Mouse (Mus musculus): ENCODE measurements around the gene Fam69a. TPM values are rescaled to one million over a fixed set of nuclear protein-coding genes. Genes with fewer than 3 reads are reported as not detected.
"Not testable (repeated sequence)": the region's sequence is repeated elsewhere in the genome, so short reads cannot be mapped to it uniquely, and the experiment has no call there.

The Fam69a gene
- polyA plus RNA-seq, 1 experiment from 2014 or later: 32.6 TPM

- WGBS: 88% methylated on average over 3 of the region's 3 CpGs
- Histone ChIP-seq H3K9me3 (no peaks in the 10 kb centered on the region), H3K27me3 (replicated peaks) (no peaks in the 10 kb centered on the region), H3K4me3 (no peak overlapping the region), H3K4me2 (replicated peaks) (no peak overlapping the region), H3K9ac (no peak overlapping the region), H3K27ac (no peak overlapping the region), H3K4me1 (no peaks in the 10 kb centered on the region), H3K36me3 (peaks cover 51% of the 10 kb centered on the region)
- ATAC-seq (ENCODE audit: low FRiP score, low read depth): no peak
Measured at GRCm38 (mm10) chr5:107909668-107910067, 77.2 kb downstream of the Fam69a start.

DNA sequence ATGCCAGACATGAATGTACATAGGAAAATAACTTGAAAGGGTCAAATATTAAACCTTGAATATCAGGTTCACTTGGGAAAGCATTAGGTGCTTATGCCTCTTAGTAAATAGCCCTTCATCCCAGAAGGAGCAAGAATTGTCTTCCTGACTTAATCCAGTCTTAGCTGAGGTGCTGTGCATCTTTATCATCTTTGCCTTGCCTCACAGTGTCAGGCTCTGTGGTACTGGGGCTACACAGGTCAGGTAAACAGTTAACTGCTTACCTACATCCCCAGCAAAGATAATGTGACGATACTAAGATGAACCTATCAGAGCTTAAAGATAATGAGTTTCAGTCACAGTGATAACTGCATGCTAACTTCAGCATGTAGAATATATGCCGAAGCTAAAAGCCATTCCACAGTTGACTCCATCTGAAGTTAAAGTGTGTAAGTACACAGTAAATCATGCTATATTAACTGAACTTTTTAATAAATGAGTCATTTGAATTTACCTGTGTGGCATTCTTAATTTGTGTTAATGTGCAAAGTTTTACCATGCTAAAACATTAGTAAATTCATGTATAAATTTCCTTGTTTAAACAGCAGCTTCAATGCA, 78.3 kb downstream of the Fam69a start:
- H3K4me2 ChIP-seq (replicated peaks): no peak overlapping the region
- no peak overlapping the region for H3K9ac ChIP-seq
- no peak for ATAC-seq (ENCODE audit: low FRiP score, low read depth)
- H3K27me3 ChIP-seq (replicated peaks): no peaks in the 10 kb centered on the region
- H3K27ac ChIP-seq: no peak overlapping the region
- H3K4me1 ChIP-seq: no peaks in the 10 kb centered on the region
- H3K4me3 ChIP-seq: no peak overlapping the region
- no peaks in the 10 kb centered on the region for H3K9me3 ChIP-seq
- peaks cover 61% of the 10 kb centered on the region for H3K36me3 ChIP-seq
- 94% methylated on average over 2 of the region's 2 CpGs for WGBS

- no peaks in the 10 kb centered on the region for H3K27me3 ChIP-seq (replicated peaks)
- H3K9me3 ChIP-seq: no peaks in the 10 kb centered on the region
- 74% methylated on average over 3 of the region's 3 CpGs for WGBS
- no peak overlapping the region for H3K27ac ChIP-seq
- H3K4me3 ChIP-seq: no peak overlapping the region
- no peak for ATAC-seq (ENCODE audit: low FRiP score, low read depth)
- H3K4me2 ChIP-seq (replicated peaks): no peak overlapping the region
- peaks cover 8% of the 10 kb centered on the region for H3K4me1 ChIP-seq
- H3K9ac ChIP-seq: no peak overlapping the region
- H3K36me3 ChIP-seq: peaks cover 61% of the 10 kb centered on the region
Measured at GRCm38 (mm10) chr5:107904325-107904724, 82.6 kb downstream of the Fam69a start.

DNA sequence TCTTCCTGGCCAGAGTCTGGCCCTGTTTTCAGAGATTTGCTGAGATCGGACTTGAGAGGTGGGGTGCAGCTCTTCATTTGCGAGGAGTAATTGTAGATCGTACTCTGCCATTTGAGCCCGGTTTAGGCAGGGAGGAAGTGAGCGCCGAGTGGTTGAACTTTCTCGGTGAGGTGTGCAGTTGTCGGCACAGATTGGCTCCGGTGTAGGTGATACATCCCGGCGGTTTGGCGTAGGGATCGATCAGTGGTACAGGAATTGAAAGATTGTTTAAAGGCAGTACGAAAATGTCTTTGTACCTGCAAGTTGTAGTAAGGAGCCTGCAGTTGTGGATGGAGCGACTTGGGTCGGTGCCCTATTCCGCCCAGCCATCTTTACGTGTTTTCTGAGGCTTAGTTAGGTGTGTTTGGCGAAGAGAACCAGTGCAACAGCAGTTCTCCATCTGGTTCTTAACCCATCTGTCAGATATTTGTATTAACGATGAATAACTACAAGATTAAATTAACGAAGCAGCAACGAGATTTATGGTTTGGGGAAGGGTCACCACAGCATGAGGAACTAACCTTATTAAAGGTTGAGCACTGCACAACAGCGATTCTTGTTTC, 85.8 kb downstream of the Fam69a start:
- Histone ChIP-seq H3K9me3 (no peaks in the 10 kb centered on the region), H3K4me3 (peak overlapping the region; percentile 98), H3K27me3 (replicated peaks) (no peaks in the 10 kb centered on the region), H3K4me2 (replicated peaks) (peak overlapping the region; percentile 78), H3K27ac (peak overlapping the region; percentile 64; the same call in 1 of the 2 replicates), H3K36me3 (peaks cover 32% of the 10 kb centered on the region), H3K9ac (peak overlapping the region; percentile 98), H3K4me1 (peaks cover 8% of the 10 kb centered on the region)
- peak; percentile 55 for ATAC-seq (ENCODE audit: low FRiP score, low read depth)
- WGBS: under 1% methylated on average over 23 of the region's 23 CpGs

- H3K9me3 ChIP-seq: no peaks in the 10 kb centered on the region
- 4% methylated on average over 66 of the region's 66 CpGs for WGBS
- H3K36me3 ChIP-seq: peaks cover 25% of the 10 kb centered on the region
- ATAC-seq (ENCODE audit: low FRiP score, low read depth): peak; percentile 98
- H3K27ac ChIP-seq: peak within 1 kb of the TSS; percentile 64
- H3K4me3 ChIP-seq: peak within 1 kb of the TSS; percentile 98
- peak within 1 kb of the TSS; percentile 98 for H3K9ac ChIP-seq
- H3K4me2 ChIP-seq (replicated peaks): peak within 1 kb of the TSS; percentile 78
- H3K4me1 ChIP-seq: peaks cover 8% of the 10 kb centered on the region
- H3K27me3 ChIP-seq (replicated peaks): no peaks in the 10 kb centered on the region
Measured at GRCm38 (mm10) chr5:107900206-107901013, 86.5 kb downstream of the Fam69a start, which contains the start of gene Rpl5. Gene Rpl5 (plus strand): TSS chr5:107900502.

DNA sequence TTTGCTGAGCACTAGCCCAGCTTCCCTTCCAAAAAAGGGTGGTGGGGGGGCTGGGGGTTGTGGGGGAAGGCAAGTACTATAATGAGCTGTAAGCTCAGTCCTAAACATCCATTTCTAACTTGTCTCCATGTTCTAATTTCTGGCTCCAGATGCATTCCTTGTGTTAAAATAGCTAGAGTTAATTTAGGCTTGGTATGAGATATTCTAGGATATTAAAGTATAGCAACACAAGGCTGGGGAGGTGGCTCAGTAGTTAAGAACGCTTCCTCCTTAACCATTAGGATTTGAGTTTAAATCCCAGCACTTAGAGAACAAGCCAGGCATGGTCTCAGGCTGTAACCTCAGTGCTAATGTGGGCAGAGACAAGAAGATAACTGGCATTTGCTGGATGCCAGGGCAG, 90.6 kb downstream of the Fam69a start:
- Histone ChIP-seq H3K4me2 (replicated peaks) (no peak overlapping the region), H3K9me3 (no peaks in the 10 kb centered on the region), H3K27me3 (replicated peaks) (no peaks in the 10 kb centered on the region), H3K4me3 (no peak overlapping the region), H3K9ac (no peak overlapping the region), H3K27ac (no peak overlapping the region), H3K4me1 (no peaks in the 10 kb centered on the region), H3K36me3 (no peaks in the 10 kb centered on the region)
- 70% methylated on average over 1 of the region's 1 CpGs for WGBS
- ATAC-seq (ENCODE audit: low FRiP score, low read depth): no peak

- Histone ChIP-seq H3K9me3 (no peaks in the 10 kb centered on the region), H3K36me3 (no peaks in the 10 kb centered on the region), H3K4me3 (no peak overlapping the region), H3K9ac (no peak overlapping the region), H3K4me1 (no peaks in the 10 kb centered on the region), H3K27ac (no peak overlapping the region), H3K27me3 (replicated peaks) (no peaks in the 10 kb centered on the region), H3K4me2 (replicated peaks) (no peak overlapping the region)
- no peak for ATAC-seq (ENCODE audit: low FRiP score, low read depth)
- 73% methylated on average over 7 of the region's 7 CpGs for WGBS
Measured at GRCm38 (mm10) chr5:107894676-107895075, 92.2 kb downstream of the Fam69a start.

DNA sequence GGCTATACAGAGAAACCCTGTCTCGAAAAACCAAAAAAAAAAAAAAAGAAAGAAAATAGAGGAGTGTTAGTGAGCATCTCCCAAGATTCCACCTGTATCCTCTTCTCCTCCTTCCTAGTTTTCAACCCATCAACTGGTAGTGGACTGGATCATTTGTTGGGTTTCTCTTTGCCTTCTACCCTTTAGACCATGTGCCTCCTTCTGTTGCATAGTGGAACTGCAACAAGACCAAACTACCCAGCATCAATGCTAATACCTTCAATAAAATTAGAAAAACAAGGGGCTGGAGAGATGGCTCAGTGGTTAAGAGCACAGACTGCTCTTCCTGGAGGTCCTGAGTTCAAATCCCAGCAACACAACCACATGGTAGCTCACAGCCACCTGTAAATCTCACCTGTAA, 95.4 kb downstream of the Fam69a start:
- H3K4me2 ChIP-seq (replicated peaks); H3K9ac ChIP-seq; H3K4me1 ChIP-seq; ATAC-seq (ENCODE audit: low FRiP score, low read depth); H3K27ac ChIP-seq; H3K36me3 ChIP-seq; H3K4me3 ChIP-seq; H3K9me3 ChIP-seq; H3K27me3 ChIP-seq (replicated peaks): not testable (repeated sequence)
- WGBS: 100% methylated on average over 1 of the region's 1 CpGs

DNA sequence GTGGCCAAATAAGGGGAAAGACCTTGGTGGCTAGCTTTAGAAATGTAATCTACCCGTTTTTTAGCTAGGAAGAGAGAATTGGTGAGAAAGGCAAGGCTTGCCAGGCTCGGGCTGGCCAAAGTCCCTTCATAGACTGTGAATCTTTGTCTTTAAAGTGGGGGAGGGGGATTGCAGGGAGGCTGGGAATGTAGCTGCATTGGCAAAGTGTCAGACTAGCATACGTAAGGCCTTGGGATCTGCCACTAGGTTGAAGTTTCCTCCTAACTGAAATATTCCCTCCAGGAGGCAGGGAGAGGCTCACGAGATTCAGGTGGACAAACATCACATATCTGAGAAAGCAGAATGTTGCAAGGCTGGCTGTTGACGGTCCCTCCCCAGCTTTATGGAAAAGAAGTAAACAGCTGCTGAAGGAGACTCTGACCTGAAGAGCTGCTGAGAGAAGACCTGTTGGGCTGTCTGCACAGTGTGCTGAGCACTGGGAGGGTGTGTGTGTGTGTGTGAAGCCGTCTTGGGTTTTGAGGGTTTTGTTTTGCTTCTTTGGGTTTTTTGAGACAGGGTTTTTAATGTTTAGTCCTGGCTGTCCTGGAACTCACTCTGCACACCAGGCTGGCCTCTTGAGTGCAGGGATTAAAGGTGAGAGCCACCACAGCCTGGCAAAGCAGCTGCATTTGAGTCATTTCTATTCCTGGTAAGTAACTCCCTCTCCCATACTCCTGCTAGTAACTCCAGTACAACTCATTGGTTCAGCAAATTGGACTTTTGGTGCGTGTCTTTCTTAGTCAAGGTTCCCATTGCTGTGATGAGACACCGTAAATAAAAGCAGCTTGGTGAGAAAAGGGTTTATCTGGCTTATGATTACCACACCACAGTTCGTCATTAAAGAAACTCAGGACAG, 96.6 kb downstream of the Fam69a start:
- ATAC-seq (ENCODE audit: low FRiP score, low read depth): no peak
- H3K27ac ChIP-seq: no peak overlapping the region
- H3K9ac ChIP-seq: no peak overlapping the region
- WGBS: 70% methylated on average over 9 of the region's 9 CpGs
- no peaks in the 10 kb centered on the region for H3K27me3 ChIP-seq (replicated peaks)
- H3K36me3 ChIP-seq: no peaks in the 10 kb centered on the region
- H3K4me3 ChIP-seq: no peak overlapping the region
- H3K9me3 ChIP-seq: no peaks in the 10 kb centered on the region
- H3K4me1 ChIP-seq: no peaks in the 10 kb centered on the region
- no peak overlapping the region for H3K4me2 ChIP-seq (replicated peaks)

GRCm38 (mm10) chr5:107880710-107881109, 106.2 kb downstream of the Fam69a start:
- no peak overlapping the region for H3K4me2 ChIP-seq (replicated peaks)
- 84% methylated on average over 5 of the region's 5 CpGs for WGBS
- no peaks in the 10 kb centered on the region for H3K36me3 ChIP-seq
- H3K4me3 ChIP-seq: no peak overlapping the region
- no peaks in the 10 kb centered on the region for H3K9me3 ChIP-seq
- no peak overlapping the region for H3K27ac ChIP-seq
- H3K9ac ChIP-seq: no peak overlapping the region
- H3K27me3 ChIP-seq (replicated peaks): no peaks in the 10 kb centered on the region
- no peaks in the 10 kb centered on the region for H3K4me1 ChIP-seq
- no peak for ATAC-seq (ENCODE audit: low FRiP score, low read depth)

DNA sequence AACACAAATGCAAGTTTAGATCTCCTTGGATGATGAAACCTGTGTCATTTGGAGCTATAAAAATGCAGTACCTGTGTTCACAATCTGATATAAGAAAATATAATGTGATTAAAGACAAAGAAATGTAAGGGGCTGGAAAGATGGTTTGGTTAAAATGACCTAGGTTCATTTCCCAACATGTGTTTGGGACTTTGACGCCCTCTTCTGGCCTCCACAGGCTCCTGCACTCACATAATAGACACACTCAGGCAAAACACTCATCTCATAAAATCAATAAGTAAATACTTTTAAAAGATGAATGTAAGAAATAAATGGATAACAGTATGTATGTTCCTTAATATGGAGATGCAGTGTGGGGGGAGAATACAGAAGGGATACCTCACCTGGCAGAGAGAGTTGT, 109.8 kb downstream of the Fam69a start:
- no peak overlapping the region for H3K4me3 ChIP-seq
- no peak for ATAC-seq (ENCODE audit: low FRiP score, low read depth)
- no peak overlapping the region for H3K9ac ChIP-seq
- H3K9me3 ChIP-seq: no peaks in the 10 kb centered on the region
- H3K27ac ChIP-seq: no peak overlapping the region
- H3K4me2 ChIP-seq (replicated peaks): no peak overlapping the region
- no peaks in the 10 kb centered on the region for H3K36me3 ChIP-seq
- no peaks in the 10 kb centered on the region for H3K4me1 ChIP-seq
- WGBS: 84% methylated on average over 1 of the region's 1 CpGs
- H3K27me3 ChIP-seq (replicated peaks): no peaks in the 10 kb centered on the region

DNA sequence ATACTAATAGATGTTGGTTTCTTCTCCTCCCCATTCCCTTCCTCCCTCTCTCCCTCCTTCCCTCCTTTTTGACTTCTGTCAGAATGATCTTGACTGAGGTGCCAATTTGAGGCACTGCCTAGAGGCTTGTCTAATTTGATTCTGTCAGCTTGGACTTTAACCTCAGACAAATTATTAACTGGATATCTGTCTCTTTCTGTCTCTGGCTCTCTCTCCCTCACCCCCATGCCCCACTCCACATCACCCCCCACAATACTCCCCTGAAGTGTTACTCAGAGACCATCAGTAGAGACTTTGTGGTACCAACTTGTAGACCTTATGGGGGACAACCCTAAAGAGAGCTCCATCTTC, 111.6 kb downstream of the Fam69a start:
- H3K4me3 ChIP-seq: no peak overlapping the region
- ATAC-seq (ENCODE audit: low FRiP score, low read depth): no peak
- no peaks in the 10 kb centered on the region for H3K36me3 ChIP-seq
- no peaks in the 10 kb centered on the region for H3K9me3 ChIP-seq
- H3K27me3 ChIP-seq (replicated peaks): no peaks in the 10 kb centered on the region; the same call in 1 of the 2 replicates
- H3K27ac ChIP-seq: no peak overlapping the region
- H3K4me1 ChIP-seq: no peaks in the 10 kb centered on the region
- no peak overlapping the region for H3K4me2 ChIP-seq (replicated peaks)
- no peak overlapping the region for H3K9ac ChIP-seq
